Mouse (Mus musculus): ENCODE measurements at regions not wholly inside any gene's neighbourhood (a gene's known extent, or its start where the extent isn't known, plus 50 kb on each side); places are given as distances from the start of the nearest gene placed in this dataset.

- H3K36me3 ChIP-seq (ENCODE audit: control insufficient read depth): no peaks in the 10 kb centered on the region
- no peak for TF ChIP-seq GATA1 (IDR thresholded peaks at IDR 0.05; ENCODE audit: low read length)
- no peak for TF ChIP-seq TAL1 (IDR thresholded peaks at IDR 0.05; ENCODE audit: low read length)
- no peaks in the 10 kb centered on the region for H3K9me3 ChIP-seq (ENCODE audit: control insufficient read depth, low read length)
- H3K4me1 ChIP-seq (ENCODE audit: control insufficient read depth): no peaks in the 10 kb centered on the region
- no peaks in the 10 kb centered on the region for H3K27me3 ChIP-seq (ENCODE audit: control insufficient read depth)
- no peak overlapping the region for H3K4me3 ChIP-seq (replicated peaks)
Measured at GRCm38 (mm10) chr4:131500928-131501650, 337.0 kb downstream of the Ptpru start.

DNA sequence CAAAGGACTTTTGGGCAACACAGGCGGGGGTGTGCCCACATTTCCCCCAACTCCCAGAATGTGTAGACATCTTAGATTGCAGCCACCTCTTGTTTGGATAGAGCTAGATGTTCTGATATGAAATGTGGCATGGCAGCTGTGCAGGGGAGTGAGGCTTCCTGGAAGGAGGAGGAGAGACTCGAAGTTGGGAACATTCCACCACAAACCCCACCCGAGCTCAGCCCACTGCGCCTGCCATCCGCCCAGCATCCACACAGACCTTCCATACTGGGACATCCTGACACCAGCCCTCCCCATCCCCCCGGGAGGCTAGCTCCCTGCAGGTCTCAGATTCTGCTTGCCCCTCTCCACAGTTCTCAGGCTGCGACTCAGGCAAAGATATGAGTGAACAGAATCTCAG, 329.9 kb downstream of the Ptpru start:
- Histone ChIP-seq H3K27me3 (ENCODE audit: control insufficient read depth) (no peaks in the 10 kb centered on the region), H3K9me3 (ENCODE audit: control insufficient read depth, low read length) (no peaks in the 10 kb centered on the region), H3K36me3 (ENCODE audit: control insufficient read depth) (no peaks in the 10 kb centered on the region), H3K4me3 (replicated peaks) (no peak overlapping the region), H3K4me1 (ENCODE audit: control insufficient read depth) (no peaks in the 10 kb centered on the region)
- TF ChIP-seq GATA1 (IDR thresholded peaks at IDR 0.05; ENCODE audit: low read length) (no peak), TAL1 (IDR thresholded peaks at IDR 0.05; ENCODE audit: low read length) (no peak)

- H3K4me3 ChIP-seq (replicated peaks): no peak overlapping the region
- no peaks in the 10 kb centered on the region for H3K36me3 ChIP-seq (ENCODE audit: control insufficient read depth)
- H3K4me1 ChIP-seq (ENCODE audit: control insufficient read depth): no peaks in the 10 kb centered on the region
- H3K9me3 ChIP-seq (ENCODE audit: control insufficient read depth, low read length): no peaks in the 10 kb centered on the region
- no peak for TF ChIP-seq TAL1 (IDR thresholded peaks at IDR 0.05; ENCODE audit: low read length)
- no peak for TF ChIP-seq GATA1 (IDR thresholded peaks at IDR 0.05; ENCODE audit: low read length)
- no peaks in the 10 kb centered on the region for H3K27me3 ChIP-seq (ENCODE audit: control insufficient read depth)
Measured at GRCm38 (mm10) chr4:131511586-131511985, 326.5 kb downstream of the Ptpru start.

- H3K27me3 ChIP-seq (ENCODE audit: control insufficient read depth): no peaks in the 10 kb centered on the region
- H3K4me3 ChIP-seq (replicated peaks): no peak overlapping the region
- TF ChIP-seq TAL1 (IDR thresholded peaks at IDR 0.05; ENCODE audit: low read length) (no peak), GATA1 (IDR thresholded peaks at IDR 0.05; ENCODE audit: low read length) (no peak)
- no peaks in the 10 kb centered on the region for H3K9me3 ChIP-seq (ENCODE audit: control insufficient read depth, low read length)
- H3K36me3 ChIP-seq (ENCODE audit: control insufficient read depth): no peaks in the 10 kb centered on the region
- H3K4me1 ChIP-seq (ENCODE audit: control insufficient read depth): no peaks in the 10 kb centered on the region
Measured at GRCm38 (mm10) chr4:131512768-131513167, 325.3 kb downstream of the Ptpru start.

DNA sequence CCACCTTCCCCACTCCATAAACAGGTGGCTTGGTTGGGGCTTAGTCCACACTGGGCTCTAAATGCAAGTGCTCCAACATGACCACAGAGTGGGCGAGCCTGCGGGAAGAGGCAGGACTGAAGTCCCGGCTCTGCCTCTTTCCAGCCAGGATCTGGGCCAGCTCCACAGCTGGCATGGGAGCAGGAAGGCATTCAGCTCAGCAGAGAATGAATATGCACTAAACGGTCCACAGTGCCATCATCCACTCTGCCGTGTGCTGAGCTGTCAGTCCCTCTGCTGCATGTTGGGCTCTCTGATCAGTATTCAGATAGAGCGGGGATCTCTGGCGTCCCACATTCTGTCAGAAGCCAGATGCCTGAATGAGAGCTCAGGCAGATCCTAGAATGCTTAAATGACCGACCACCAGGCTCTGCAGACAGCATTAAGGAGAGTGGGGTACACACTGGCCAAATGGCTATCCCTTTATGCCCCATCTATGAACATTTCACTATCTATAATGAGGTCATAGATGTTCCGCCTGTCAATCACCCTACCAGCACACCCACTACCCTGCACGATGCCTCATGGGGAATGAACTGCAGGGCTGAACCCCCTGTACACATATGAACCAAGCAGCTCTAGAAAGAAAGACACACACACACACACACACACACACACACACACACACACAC, 317.3 kb downstream of the Ptpru start:
- Histone ChIP-seq H3K4me3 (replicated peaks) (no peak overlapping the region), H3K4me1 (ENCODE audit: control insufficient read depth) (no peaks in the 10 kb centered on the region), H3K9me3 (ENCODE audit: control insufficient read depth, low read length) (no peaks in the 10 kb centered on the region), H3K27me3 (ENCODE audit: control insufficient read depth) (no peaks in the 10 kb centered on the region), H3K36me3 (ENCODE audit: control insufficient read depth) (no peaks in the 10 kb centered on the region)
- TF ChIP-seq TAL1 (IDR thresholded peaks at IDR 0.05; ENCODE audit: low read length): no peak
- no peak for TF ChIP-seq GATA1 (IDR thresholded peaks at IDR 0.05; ENCODE audit: low read length)

DNA sequence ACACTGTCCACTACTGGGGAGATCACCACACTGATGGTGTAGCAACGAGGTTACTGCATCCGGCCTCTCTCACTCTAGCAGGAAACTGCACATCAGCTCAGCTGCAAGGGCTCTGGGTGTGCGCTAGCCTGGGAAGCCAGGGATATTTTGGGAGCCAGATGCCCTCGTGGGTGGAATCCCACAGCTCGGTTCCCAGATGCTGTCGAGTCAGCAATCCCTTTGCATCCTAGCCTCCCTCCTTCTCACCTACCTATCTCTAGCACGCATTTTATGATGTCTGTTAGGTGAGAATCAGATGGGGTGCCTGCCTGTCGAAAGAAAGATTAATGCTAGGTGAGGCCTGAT, 316.8 kb downstream of the Ptpru start:
- no peaks in the 10 kb centered on the region for H3K4me1 ChIP-seq (ENCODE audit: control insufficient read depth)
- no peaks in the 10 kb centered on the region for H3K27me3 ChIP-seq (ENCODE audit: control insufficient read depth)
- H3K4me3 ChIP-seq (replicated peaks): no peak overlapping the region
- H3K9me3 ChIP-seq (ENCODE audit: control insufficient read depth, low read length): no peaks in the 10 kb centered on the region
- TF ChIP-seq GATA1 (IDR thresholded peaks at IDR 0.05; ENCODE audit: low read length) (no peak), TAL1 (IDR thresholded peaks at IDR 0.05; ENCODE audit: low read length) (no peak)
- H3K36me3 ChIP-seq (ENCODE audit: control insufficient read depth): no peaks in the 10 kb centered on the region

GRCm38 (mm10) chr4:131525236-131525635, 312.9 kb downstream of the Ptpru start:
- no peaks in the 10 kb centered on the region for H3K4me1 ChIP-seq (ENCODE audit: control insufficient read depth)
- H3K9me3 ChIP-seq (ENCODE audit: control insufficient read depth, low read length): no peaks in the 10 kb centered on the region
- no peaks in the 10 kb centered on the region for H3K27me3 ChIP-seq (ENCODE audit: control insufficient read depth)
- H3K36me3 ChIP-seq (ENCODE audit: control insufficient read depth): no peaks in the 10 kb centered on the region
- H3K4me3 ChIP-seq (replicated peaks): no peak overlapping the region
- TF ChIP-seq TAL1 (IDR thresholded peaks at IDR 0.05; ENCODE audit: low read length) (no peak), GATA1 (IDR thresholded peaks at IDR 0.05; ENCODE audit: low read length) (no peak)

DNA sequence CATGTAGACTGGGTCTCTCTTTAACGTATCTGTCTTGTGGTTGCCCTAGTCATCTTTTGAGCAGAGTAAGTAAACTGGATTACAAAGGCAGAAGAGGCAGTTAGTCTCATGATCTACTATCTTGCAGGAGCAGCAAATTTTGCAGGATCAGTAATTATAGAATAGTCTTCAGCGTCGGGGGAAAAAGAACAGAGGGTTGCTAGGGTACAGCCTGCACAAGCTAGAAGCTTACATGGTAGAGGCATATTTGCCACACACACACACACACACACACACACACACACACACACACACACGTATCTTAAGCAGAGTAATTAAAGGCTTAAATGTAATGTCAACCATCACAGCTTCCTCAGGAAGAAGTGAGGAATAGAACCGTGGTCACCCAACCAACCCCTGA, 307.6 kb downstream of the Ptpru start:
- Histone ChIP-seq H3K4me1 (ENCODE audit: control insufficient read depth) (no peaks in the 10 kb centered on the region), H3K27me3 (ENCODE audit: control insufficient read depth) (no peaks in the 10 kb centered on the region), H3K9me3 (ENCODE audit: control insufficient read depth, low read length) (no peaks in the 10 kb centered on the region), H3K36me3 (ENCODE audit: control insufficient read depth) (no peaks in the 10 kb centered on the region), H3K4me3 (replicated peaks) (no peak overlapping the region)
- TF ChIP-seq GATA1 (IDR thresholded peaks at IDR 0.05; ENCODE audit: low read length) (no peak), TAL1 (IDR thresholded peaks at IDR 0.05; ENCODE audit: low read length) (no peak)

- Histone ChIP-seq H3K36me3 (ENCODE audit: control insufficient read depth) (no peaks in the 10 kb centered on the region), H3K27me3 (ENCODE audit: control insufficient read depth) (no peaks in the 10 kb centered on the region), H3K4me3 (replicated peaks) (no peak overlapping the region), H3K4me1 (ENCODE audit: control insufficient read depth) (no peaks in the 10 kb centered on the region), H3K9me3 (ENCODE audit: control insufficient read depth, low read length) (no peaks in the 10 kb centered on the region)
- TF ChIP-seq TAL1 (IDR thresholded peaks at IDR 0.05; ENCODE audit: low read length): no peak
- TF ChIP-seq GATA1 (IDR thresholded peaks at IDR 0.05; ENCODE audit: low read length): no peak
Measured at GRCm38 (mm10) chr4:131531003-131531402, 307.1 kb downstream of the Ptpru start.

Data from erythroblast, embryonic 14.5 days (primary cell).